Mouse (Mus musculus) ES-Bruce4 (cell line): ENCODE measurements around the gene Hist1h1d. TPM values are rescaled to one million over a fixed set of nuclear protein-coding genes. Genes with fewer than 3 reads are reported as not detected.
"Not testable (repeated sequence)": the region's sequence is repeated elsewhere in the genome, so short reads cannot be mapped to it uniquely, and the experiment has no call there.

Experiments
- H3K27ac ChIP-seq: 2 replicates; pipeline ENCODE4 v1.5.1; 2012; ENCODE audit warnings: low read length, inconsistent platforms; ENCODE audit not compliant: insufficient read depth
- H3K27me3 ChIP-seq: 2 replicates; pipeline ENCODE4 v1.6.1; 2012; ENCODE audit warnings: mild to moderate bottlenecking, low read length, inconsistent platforms; ENCODE audit not compliant: control insufficient read depth, poor library complexity, insufficient read depth, severe bottlenecking
- H3K36me3 ChIP-seq: 2 replicates; pipeline ENCODE4 v1.6.1; 2012; ENCODE audit warnings: inconsistent platforms, mild to moderate bottlenecking, low read length, moderate library complexity; ENCODE audit not compliant: control insufficient read depth, poor library complexity, insufficient read depth, severe bottlenecking
- H3K4me1 ChIP-seq: one replicate; pipeline ENCODE4 v1.8.1; 2011; ENCODE audit warnings: low read length; ENCODE audit not compliant: control insufficient read depth, insufficient read depth
- H3K4me3 ChIP-seq: 2 replicates; pipeline ENCODE4 v1.5.1; 2011; ENCODE audit warnings: low read depth, mild to moderate bottlenecking, low read length
- H3K9ac ChIP-seq: 2 replicates; pipeline ENCODE4 v1.6.1; 2012; ENCODE audit warnings: low read depth, mild to moderate bottlenecking, inconsistent platforms; ENCODE audit not compliant: poor library complexity, severe bottlenecking
- H3K9me3 ChIP-seq: replicated peaks from 2 replicates; pipeline ENCODE4 v1.6.1; 2012; ENCODE audit warnings: mild to moderate bottlenecking, low read length, inconsistent platforms; ENCODE audit not compliant: control insufficient read depth, poor library complexity, insufficient read depth, severe bottlenecking
- CTCF ChIP-seq: IDR thresholded peaks from one replicate; pipeline ENCODE4 v1.8.1; 2011; ENCODE audit warnings: low read depth, low read length
- EP300 ChIP-seq: IDR thresholded peaks from 2 replicates; pipeline ENCODE4 v1.6.1; 2011; ENCODE audit warnings: low read depth, low read length; ENCODE audit not compliant: insufficient read depth
- POLR2A ChIP-seq: IDR thresholded peaks from one replicate; pipeline ENCODE4 v1.8.1; 2011; ENCODE audit warnings: low read length; ENCODE audit not compliant: insufficient read depth
- polyA plus RNA-seq: library from polyadenylated mRNA; stranded (reverse); fragments of >200 nt; gene quantifications from 2 replicates; pipeline ENCODE4 v1.2.4, GENCODE M21; 2011; ENCODE audit warnings: low read depth; ENCODE audit not compliant: missing spikeins, insufficient read depth, insufficient read length

The Hist1h1d gene
- polyA plus RNA-seq, 1 experiment = 1.6 TPM

GRCm38 (mm10) chr13:23555839-23556416 is 2.9 kb downstream of the Hist1h1d start:
- Histone ChIP-seq H3K9me3 (no peaks in the 10 kb centered on the region), H3K9ac (peak overlapping the region; percentile 91), H3K27ac (peak overlapping the region; percentile 94), H3K27me3 (no peaks in the 10 kb centered on the region), H3K36me3 (no peaks in the 10 kb centered on the region), H3K4me1 (no peaks in the 10 kb centered on the region), H3K4me3 (peak overlapping the region; percentile 68)
- peak; percentile 92 for TF ChIP-seq POLR2A
- TF ChIP-seq EP300 = no peak

DNA sequence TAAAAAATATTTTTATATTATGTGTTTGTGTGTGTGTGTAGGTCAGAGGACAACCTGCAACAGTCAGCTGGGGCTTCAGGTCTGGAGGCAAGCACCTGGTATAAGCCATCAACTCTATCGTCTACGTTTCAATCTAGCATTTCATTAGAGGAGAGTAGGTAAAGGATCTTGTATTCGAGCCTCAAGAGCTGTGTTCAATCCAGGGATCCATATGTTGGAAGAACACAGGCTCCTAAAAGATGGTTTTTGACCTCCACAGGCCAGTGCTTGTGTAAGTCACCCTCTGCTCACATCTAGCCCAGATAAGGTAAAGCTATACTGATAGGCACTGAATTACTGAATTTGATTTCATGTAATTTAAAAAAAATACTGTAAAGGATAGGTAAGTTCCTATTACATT is 3.8 kb downstream of the Hist1h1d start:
- H3K36me3 ChIP-seq = no peaks in the 10 kb centered on the region
- H3K4me3 ChIP-seq = no peak overlapping the region
- TF ChIP-seq POLR2A = no peak
- no peak for TF ChIP-seq EP300
- no peak for TF ChIP-seq CTCF

GRCm38 (mm10) chr13:23560699-23561098 is 7.6 kb downstream of the Hist1h1d start:
- not testable (repeated sequence) for H3K9me3 ChIP-seq, H3K36me3 ChIP-seq, H3K27me3 ChIP-seq, H3K9ac ChIP-seq, H3K4me1 ChIP-seq, H3K4me3 ChIP-seq
- peak overlapping the region; percentile 86 for H3K27ac ChIP-seq

More for the DNA sequence above, 3.8 kb downstream of the Hist1h1d start:
- Histone ChIP-seq H3K9ac (peak overlapping the region; percentile 91), H3K4me1 (no peaks in the 10 kb centered on the region), H3K27me3 (no peaks in the 10 kb centered on the region), H3K27ac (peak overlapping the region; percentile 82; the same call in 1 of the 2 replicates), H3K9me3 (no peaks in the 10 kb centered on the region)

DNA sequence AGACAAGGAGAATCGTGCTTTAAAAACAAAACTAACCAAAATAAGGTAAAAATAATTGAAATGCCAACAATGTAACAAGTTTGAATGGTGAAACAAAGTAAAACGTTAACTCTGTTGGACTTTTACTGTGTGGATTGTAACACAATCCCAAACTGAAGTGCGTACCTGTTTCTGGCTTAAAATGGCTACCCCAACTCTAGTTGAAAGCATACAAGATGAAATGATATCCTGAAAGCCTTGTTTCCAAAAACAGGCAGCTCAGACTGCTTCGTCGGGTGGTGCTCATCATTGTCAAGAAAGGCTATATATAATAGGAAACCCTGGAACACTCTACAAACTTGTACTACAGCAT is 8.4 kb downstream of the Hist1h1d start:
- H3K27me3 ChIP-seq, H3K4me1 ChIP-seq, H3K36me3 ChIP-seq, H3K9ac ChIP-seq, H3K9me3 ChIP-seq, H3K27ac ChIP-seq: not testable (repeated sequence)
- H3K4me3 ChIP-seq = peak overlapping the region; percentile 67

DNA sequence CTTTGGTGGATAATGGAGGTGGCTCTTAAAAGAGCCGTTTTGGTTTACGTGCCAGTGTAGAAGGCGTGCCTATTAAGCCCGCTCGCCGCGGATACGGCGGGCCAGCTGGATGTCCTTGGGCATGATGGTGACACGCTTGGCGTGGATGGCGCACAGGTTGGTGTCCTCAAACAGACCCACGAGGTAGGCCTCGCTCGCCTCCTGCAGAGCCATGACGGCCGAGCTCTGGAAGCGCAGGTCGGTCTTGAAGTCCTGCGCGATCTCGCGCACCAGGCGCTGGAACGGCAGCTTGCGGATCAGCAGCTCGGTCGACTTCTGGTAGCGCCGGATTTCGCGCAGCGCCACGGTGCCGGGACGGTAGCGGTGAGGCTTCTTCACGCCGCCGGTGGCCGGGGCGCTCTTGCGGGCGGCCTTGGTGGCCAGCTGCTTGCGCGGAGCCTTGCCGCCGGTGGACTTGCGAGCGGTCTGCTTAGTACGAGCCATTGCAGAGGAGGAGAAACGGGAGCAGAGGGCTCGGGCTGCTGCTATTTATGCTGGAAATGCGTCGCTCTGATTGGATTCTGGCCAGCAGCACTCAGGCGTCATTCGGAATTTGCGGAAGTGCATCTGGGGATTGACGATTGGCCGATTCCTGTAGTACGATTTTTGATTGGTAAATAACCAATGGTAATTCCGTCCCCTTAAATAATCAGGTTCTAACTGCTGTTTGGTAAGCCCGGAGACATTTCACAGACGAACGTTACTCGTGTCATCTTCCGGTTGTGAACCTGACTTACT is 9.0 kb downstream of the Hist1h1d start, which contains the start of gene Hist1h3e:
TSS of gene Hist1h3e (minus strand) at position 487 of the 777 bp plus-strand sequence.
- H3K9me3 ChIP-seq, H3K4me1 ChIP-seq, H3K36me3 ChIP-seq, H3K27me3 ChIP-seq: not testable (repeated sequence)
- H3K4me3 ChIP-seq = peak within 1 kb of the TSS; percentile 84
- H3K9ac ChIP-seq = peak within 1 kb of the TSS; percentile 97
- H3K27ac ChIP-seq = peak within 1 kb of the TSS; percentile 98
- TF ChIP-seq EP300 = 0 out of 2 replicates have a peak, but pooled peaks have one; percentile 29
- peak; percentile 97 for TF ChIP-seq POLR2A

GRCm38 (mm10) chr13:23562699-23563462 is 9.8 kb downstream of the Hist1h1d start:
- Histone ChIP-seq H3K4me1 (no peaks in the 10 kb centered on the region), H3K36me3 (no peaks in the 10 kb centered on the region), H3K27me3 (no peaks in the 10 kb centered on the region), H3K27ac (peak overlapping the region; percentile 98), H3K9me3 (no peaks in the 10 kb centered on the region), H3K9ac (peak overlapping the region; percentile 97), H3K4me3 (peak overlapping the region; percentile 84)
- TF ChIP-seq POLR2A (no peak), EP300 (no peak), CTCF (no peak)
